Mouse (Mus musculus) spleen, adult 2 months (tissue): Measurements from ENCODE around the gene Cactin. TPM values are rescaled to one million over a fixed set of nuclear protein-coding genes. Genes with fewer than 3 reads are reported as not detected.

Source experiments
- DNase-seq, 2 experiments: peaks; one replicate each; pipeline versions ENCODE4 v3.0.0 to v3.0.0-alpha.2; 2012 to 2021; ENCODE audit warnings: low spot score in 2 of 2, low read depth in 1 of 2
- H3K27ac ChIP-seq: fragments of 200-500 bp; 2 replicates; pipeline ENCODE4 v1.5.1; 2012; ENCODE audit warnings: low read length, inconsistent platforms; ENCODE audit not compliant: insufficient read depth
- H3K27me3 ChIP-seq: fragments of 200-500 bp; 2 replicates; pipeline ENCODE4 v1.6.1; 2012; ENCODE audit warnings: mild to moderate bottlenecking, moderate library complexity, low read length, inconsistent platforms; ENCODE audit not compliant: control insufficient read depth, insufficient read depth
- H3K36me3 ChIP-seq: fragments of 200-500 bp; 2 replicates; pipeline ENCODE4 v1.6.1; 2012; ENCODE audit warnings: mild to moderate bottlenecking, low read length, inconsistent platforms; ENCODE audit not compliant: control insufficient read depth, insufficient read depth
- H3K4me1 ChIP-seq: fragments of 200-500 bp; 2 replicates; pipeline ENCODE4 v1.6.1; 2011; ENCODE audit warnings: inconsistent platforms; ENCODE audit not compliant: control insufficient read depth, insufficient read depth, insufficient read length
- H3K4me3 ChIP-seq: fragments of 200-500 bp; 2 replicates; pipeline ENCODE4 v1.5.1; 2011; ENCODE audit warnings: mild to moderate bottlenecking, inconsistent platforms; ENCODE audit not compliant: insufficient read depth, insufficient read length; ENCODE audit errors: extremely low read depth
- CTCF ChIP-seq: fragments of 200-500 bp; IDR thresholded peaks from 2 replicates; pipeline ENCODE4 v1.5.1; 2011; ENCODE audit warnings: mild to moderate bottlenecking, inconsistent platforms; ENCODE audit not compliant: insufficient read depth, insufficient read length, insufficient replicate concordance; ENCODE audit errors: extremely low read depth
- POLR2A ChIP-seq: fragments of 200-500 bp; IDR thresholded peaks from 2 replicates; pipeline ENCODE4 v1.6.1; 2011; ENCODE audit warnings: low read depth, low read length, inconsistent platforms
- WGBS: fragments of 180-500 bp; shearing (Covaris S2); methylation state at CpG from one replicate; pipeline ENCODE4 v1.1.7; 2018; 5-methylcytosine and 5-hydroxymethylcytosine counted together
- polyA plus RNA-seq: library from polyadenylated mRNA; depleted of rRNA; stranded (reverse); fragments of >200 nt; gene quantifications from 2 replicates; pipeline ENCODE4 v1.2.3, GENCODE M21; 2012

The Cactin gene
- polyA plus RNA-seq, 1 experiment = 38.6 TPM

GRCm38 (mm10) chr10:81306837-81307682, 13.8 kb upstream of the Cactin start:
- Histone ChIP-seq H3K4me1 (peaks cover 27% of the 10 kb centered on the region), H3K36me3 (peaks cover 46% of the 10 kb centered on the region), H3K27ac (no peak overlapping the region), H3K4me3 (no peak overlapping the region), H3K27me3 (no peaks in the 10 kb centered on the region)
- no peak for TF ChIP-seq POLR2A
- no peak for TF ChIP-seq CTCF
- WGBS = 96% methylated on average over 21 of the region's 21 CpGs
- no peak for DNase-seq

- Histone ChIP-seq H3K4me3 (no peak overlapping the region), H3K4me1 (peaks cover 3% of the 10 kb centered on the region; the same call in 1 of the 2 replicates), H3K27ac (no peak overlapping the region), H3K27me3 (no peaks in the 10 kb centered on the region), H3K36me3 (peaks cover 62% of the 10 kb centered on the region)
- no peak for TF ChIP-seq CTCF
- TF ChIP-seq POLR2A = no peak
- 61% methylated on average over 5 of the region's 5 CpGs for WGBS
- DNase-seq = no peak
These were observed 11.3 kb upstream of the Cactin start for GRCm38 (mm10) chr10:81309571-81309970.

- H3K27me3 ChIP-seq = no peaks in the 10 kb centered on the region
- no peak overlapping the region for H3K27ac ChIP-seq
- H3K4me1 ChIP-seq = peaks cover 3% of the 10 kb centered on the region; the same call in 1 of the 2 replicates
- WGBS = 93% methylated on average over 13 of the region's 13 CpGs
- peaks cover 56% of the 10 kb centered on the region for H3K36me3 ChIP-seq
- no peak overlapping the region for H3K4me3 ChIP-seq
- TF ChIP-seq POLR2A (no peak), CTCF (no peak)
- DNase-seq = no peak
These were observed 7.3 kb upstream of the Cactin start for GRCm38 (mm10) chr10:81313581-81313980.

- Histone ChIP-seq H3K4me3 (no peak overlapping the region), H3K36me3 (peaks cover 53% of the 10 kb centered on the region), H3K27me3 (no peaks in the 10 kb centered on the region), H3K27ac (no peak overlapping the region), H3K4me1 (peaks cover 3% of the 10 kb centered on the region; the same call in 1 of the 2 replicates)
- TF ChIP-seq CTCF (no peak), POLR2A (no peak)
- no peak for DNase-seq
- WGBS = 77% methylated on average over 7 of the region's 7 CpGs
These were observed 6.7 kb upstream of the Cactin start for GRCm38 (mm10) chr10:81314201-81314600.

GRCm38 (mm10) chr10:81315587-81315986, 5.3 kb upstream of the Cactin start:
- Histone ChIP-seq H3K4me1 (peaks cover 5% of the 10 kb centered on the region; the same call in 1 of the 2 replicates), H3K27me3 (no peaks in the 10 kb centered on the region), H3K27ac (no peak overlapping the region), H3K4me3 (no peak overlapping the region), H3K36me3 (peaks cover 42% of the 10 kb centered on the region)
- DNase-seq = no peak
- TF ChIP-seq POLR2A (no peak), CTCF (no peak)
- 86% methylated on average over 16 of the region's 16 CpGs for WGBS

- H3K4me1 ChIP-seq = peaks cover 5% of the 10 kb centered on the region; the same call in 1 of the 2 replicates
These were observed 4.4 kb upstream of the Cactin start for GRCm38 (mm10) chr10:81316338-81317060.

More at GRCm38 (mm10) chr10:81316338-81317060, 4.4 kb upstream of the Cactin start:
- Histone ChIP-seq H3K36me3 (peaks cover 34% of the 10 kb centered on the region), H3K27ac (no peak overlapping the region), H3K27me3 (no peaks in the 10 kb centered on the region), H3K4me3 (no peak overlapping the region)
- no peak for DNase-seq
- WGBS = 74% methylated on average over 16 of the region's 16 CpGs
- TF ChIP-seq POLR2A (no peak), CTCF (peak; percentile 38; the same call in 1 of the 2 replicates)
